Mouse (Mus musculus) midbrain, embryonic 15.5 days (tissue): Measurements from ENCODE around the gene Mblac1. TPM values are rescaled to one million over a fixed set of nuclear protein-coding genes. Genes with fewer than 3 reads are reported as not detected.
"Not testable (repeated sequence)": the region's sequence is repeated elsewhere in the genome, so short reads cannot be mapped to it uniquely, and the experiment has no call there.

Experiments
- ATAC-seq: fragments of 200-750 bp; cut with Nextera tagmentation; replicated peaks from 2 replicates; pipeline ENCODE4 v1.8.0; 2017; ENCODE audit warnings: moderate TSS enrichment
- H3K27ac ChIP-seq: fragments of 300-500 bp; sonication (generic); 2 replicates; pipeline ENCODE4 v1.5.1; 2015; ENCODE audit warnings: mild to moderate bottlenecking, inconsistent platforms
- H3K27me3 ChIP-seq: fragments of 300-500 bp; sonication (generic); replicated peaks from 2 replicates; pipeline ENCODE4 v1.6.1; 2015; ENCODE audit warnings: inconsistent platforms
- H3K36me3 ChIP-seq: fragments of 300-500 bp; sonication (generic); replicated peaks from 2 replicates; pipeline ENCODE4 v1.6.1; 2015; ENCODE audit warnings: inconsistent platforms
- H3K4me1 ChIP-seq: fragments of 300-500 bp; sonication (generic); 2 replicates; pipeline ENCODE4 v1.6.1; 2015; ENCODE audit warnings: inconsistent platforms
- H3K4me2 ChIP-seq: fragments of 300-500 bp; sonication (generic); 2 replicates; pipeline ENCODE4 v1.6.1; 2015; ENCODE audit warnings: inconsistent platforms, mild to moderate bottlenecking, moderate library complexity
- H3K4me3 ChIP-seq: fragments of 300-500 bp; sonication (generic); 2 replicates; pipeline ENCODE4 v1.5.1; 2015; ENCODE audit warnings: mild to moderate bottlenecking, inconsistent platforms
- H3K9ac ChIP-seq: fragments of 300-500 bp; sonication (generic); 2 replicates; pipeline ENCODE4 v1.6.1; 2015; ENCODE audit warnings: mild to moderate bottlenecking, inconsistent platforms
- H3K9me3 ChIP-seq: fragments of 300-500 bp; sonication (generic); 2 replicates; pipeline ENCODE4 v1.6.1; 2016; ENCODE audit warnings: inconsistent platforms
- WGBS: fragments of 180-500 bp; shearing (Covaris S2); methylation state at CpG from one replicate; pipeline ENCODE4 v1.1.7; 2015; ENCODE audit warnings: mixed read lengths; 5-methylcytosine and 5-hydroxymethylcytosine counted together
- polyA plus RNA-seq: library from polyadenylated mRNA; unstranded; fragments of >200 nt; fragmentation: Nextera tagmentation; extraction: Ambion mirVana; gene quantifications from 2 replicates; pipeline ENCODE4 v1.2.1, GENCODE M21; 2015

Gene Mblac1
- polyA plus RNA-seq, 1 experiment from 2014 or later: 15.1 TPM

DNA sequence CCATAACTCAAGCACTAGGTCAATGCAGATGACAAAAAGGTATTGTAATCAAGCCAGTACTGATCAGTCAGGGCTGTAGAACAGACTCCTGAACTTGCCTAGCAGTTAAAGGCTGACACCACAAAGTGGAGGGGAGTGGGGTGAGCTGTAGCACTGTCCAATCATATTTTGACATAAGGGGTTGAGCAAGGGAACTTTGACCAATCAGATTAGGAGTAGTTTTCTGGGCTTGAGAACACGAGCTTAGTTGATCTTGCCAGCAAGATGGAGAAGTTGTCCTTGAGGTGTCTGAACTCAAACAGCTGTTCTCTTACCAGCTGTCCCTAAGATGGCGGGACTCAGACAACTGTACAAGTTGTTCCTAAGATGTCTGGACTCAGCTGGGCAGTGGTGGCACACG, 20.9 kb upstream of the Mblac1 start:
- no peaks in the 10 kb centered on the region for H3K9me3 ChIP-seq
- ATAC-seq: no peak
- no peak overlapping the region for H3K4me2 ChIP-seq
- H3K4me3 ChIP-seq: no peak overlapping the region
- H3K9ac ChIP-seq: no peak overlapping the region
- no peak overlapping the region for H3K27ac ChIP-seq
- peaks cover 30% of the 10 kb centered on the region for H3K4me1 ChIP-seq
- H3K27me3 ChIP-seq: no peaks in the 10 kb centered on the region
- H3K36me3 ChIP-seq: peaks cover 25% of the 10 kb centered on the region
- WGBS: 87% methylated on average over 3 of the region's 3 CpGs

DNA sequence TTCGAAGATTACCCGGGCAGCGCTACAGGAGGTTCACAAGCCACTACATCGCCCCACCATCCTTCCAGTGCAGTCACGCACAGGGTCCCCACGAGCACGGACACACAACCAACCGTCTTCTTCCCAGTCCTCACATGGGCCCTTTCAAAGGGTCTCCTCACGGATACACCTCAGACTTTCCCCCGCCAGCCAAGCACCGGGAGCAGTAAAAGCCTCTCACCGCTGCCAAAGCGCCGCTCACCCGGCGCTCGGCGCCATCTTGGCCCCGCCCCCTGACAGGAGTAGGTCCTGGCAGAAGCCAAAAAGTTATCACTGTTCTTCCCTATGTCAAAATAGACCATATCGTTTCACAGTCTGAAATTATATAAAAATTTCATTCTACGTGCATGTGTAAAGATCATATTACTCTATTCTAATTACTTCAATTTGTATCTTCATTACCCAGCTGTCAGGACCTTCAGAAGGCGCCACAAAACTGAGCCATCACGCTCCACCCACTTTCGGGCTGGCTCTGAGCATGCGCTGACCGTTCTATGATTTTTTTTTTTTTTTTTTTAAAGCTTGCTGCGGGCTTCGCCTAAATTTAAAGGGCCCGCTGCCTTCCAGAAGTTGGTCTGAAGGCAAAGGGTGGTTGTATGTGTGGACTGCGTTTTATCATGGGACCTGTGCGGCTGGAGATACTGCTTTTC, 7.0 kb upstream of the Mblac1 start, which contains the start of the genes Taf6 and Cnpy4:
Taf6 (minus strand) TSS at position 502 of the 689 bp plus-strand sequence.
Cnpy4 (plus strand) TSS at position 536 of the 689 bp plus-strand sequence.
- peak within 1 kb of the TSS; percentile 84 for H3K27ac ChIP-seq
- H3K4me2 ChIP-seq: peak within 1 kb of the TSS; percentile 71
- H3K36me3 ChIP-seq: peaks cover 12% of the 10 kb centered on the region
- WGBS: 0% methylated on average over 31 of the region's 31 CpGs
- peak; percentile 87 for ATAC-seq
- peaks cover 22% of the 10 kb centered on the region for H3K4me1 ChIP-seq
- peak within 1 kb of the TSS; percentile 71 for H3K4me3 ChIP-seq
- peak within 1 kb of the TSS; percentile 71 for H3K9ac ChIP-seq
- H3K9me3 ChIP-seq: no peaks in the 10 kb centered on the region
- no peaks in the 10 kb centered on the region for H3K27me3 ChIP-seq

DNA sequence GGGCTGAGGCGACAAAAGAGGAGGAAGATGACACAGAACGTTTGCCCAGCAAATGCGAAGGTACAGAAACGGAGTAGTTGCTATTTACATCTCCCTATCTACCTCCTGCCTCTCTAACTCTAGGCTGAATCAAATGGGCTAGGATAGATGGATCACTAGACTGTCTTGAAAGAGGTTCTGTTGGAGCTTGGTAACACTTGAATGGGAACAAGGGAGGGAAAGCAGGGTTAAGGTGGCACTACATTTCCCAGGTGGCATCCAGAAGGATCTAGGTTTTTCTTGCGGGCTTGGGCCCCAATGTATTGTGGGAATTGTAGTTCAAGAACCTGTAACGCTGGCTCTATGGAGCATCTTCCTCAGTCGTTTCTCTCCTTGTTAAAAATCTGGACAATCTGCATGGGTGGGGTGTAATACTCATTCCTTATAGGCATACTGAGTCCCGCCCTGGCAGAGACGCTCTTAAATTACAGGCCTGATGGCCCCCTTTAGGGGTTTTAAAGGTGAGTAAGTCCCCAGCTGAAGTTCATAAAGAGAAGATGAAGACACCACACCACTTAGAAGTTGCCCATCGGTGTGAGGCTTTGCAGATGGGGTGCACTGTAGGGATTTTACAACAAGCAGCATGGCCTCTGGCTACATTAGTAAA, 6.3 kb upstream of the Mblac1 start:
- Histone ChIP-seq H3K9ac (peak overlapping the region; percentile 71), H3K4me1 (peaks cover 22% of the 10 kb centered on the region), H3K4me3 (peak overlapping the region; percentile 71), H3K36me3 (peaks cover 15% of the 10 kb centered on the region), H3K27ac (peak overlapping the region; percentile 84), H3K9me3 (no peaks in the 10 kb centered on the region), H3K27me3 (no peaks in the 10 kb centered on the region), H3K4me2 (peak overlapping the region; percentile 71)
- peak; percentile 86 for ATAC-seq
- WGBS: 0% methylated on average over 10 of the region's 10 CpGs

DNA sequence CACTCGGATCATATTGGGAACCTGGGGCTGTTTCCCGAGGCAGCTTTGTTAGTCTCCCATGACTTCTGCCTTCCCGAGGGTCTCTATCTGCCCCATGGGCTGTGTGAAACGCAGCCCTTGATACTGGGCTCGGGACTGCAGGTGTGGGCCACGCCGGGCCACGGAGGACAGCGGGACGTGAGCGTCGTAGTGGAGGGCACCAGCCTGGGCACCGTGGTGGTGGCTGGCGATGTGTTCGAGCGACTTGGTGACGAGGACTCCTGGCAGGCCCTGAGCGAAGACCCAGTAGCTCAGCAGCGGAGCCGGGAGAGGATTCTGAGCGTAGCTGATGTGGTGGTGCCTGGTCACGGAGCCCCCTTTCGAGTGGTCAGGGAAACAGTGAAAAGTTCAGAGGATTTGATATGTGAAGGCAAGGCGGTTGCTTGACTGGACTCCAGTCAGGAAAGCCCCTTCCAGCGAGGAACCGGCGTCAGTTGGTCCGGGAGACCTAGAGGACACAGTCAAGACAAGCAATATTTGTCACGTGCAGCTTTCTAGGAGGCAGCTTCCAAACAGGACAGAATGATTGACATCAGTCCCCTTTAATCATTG, 736 bp downstream of the Mblac1 start:
- Histone ChIP-seq H3K9me3 (no peaks in the 10 kb centered on the region), H3K4me1 (peaks cover 21% of the 10 kb centered on the region), H3K4me3 (peak overlapping the region; percentile 73), H3K36me3 (peaks cover 12% of the 10 kb centered on the region), H3K4me2 (peak overlapping the region; percentile 66), H3K9ac (peak overlapping the region; percentile 86), H3K27me3 (no peaks in the 10 kb centered on the region), H3K27ac (peak overlapping the region; percentile 92)
- 1% methylated on average over 29 of the region's 29 CpGs for WGBS
- ATAC-seq: peak; percentile 72

DNA sequence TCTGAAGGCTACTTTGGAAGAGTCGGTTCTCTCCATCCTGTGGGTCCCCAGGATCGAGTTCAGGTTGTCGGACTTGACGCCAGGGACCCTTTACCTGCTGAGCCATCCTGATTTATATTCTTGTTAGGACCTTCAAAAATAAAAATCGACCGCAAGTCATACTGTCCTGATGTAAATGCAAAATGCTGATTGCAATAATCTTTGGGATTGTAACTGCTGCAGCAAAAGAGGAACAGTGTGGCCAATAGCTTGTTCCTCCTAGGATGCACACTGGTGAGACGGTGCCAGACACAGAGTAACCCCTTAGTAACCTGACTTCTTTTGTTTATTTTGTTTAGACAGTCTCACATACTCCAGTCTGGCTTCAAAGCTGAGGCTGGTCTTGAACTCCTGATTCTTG, 1.3 kb downstream of the Mblac1 start:
- Histone ChIP-seq H3K4me1 (peaks cover 21% of the 10 kb centered on the region), H3K36me3 (peaks cover 12% of the 10 kb centered on the region), H3K9me3 (no peaks in the 10 kb centered on the region), H3K27me3 (no peaks in the 10 kb centered on the region), H3K4me3 (peak overlapping the region; percentile 73), H3K9ac (peak overlapping the region; percentile 86), H3K27ac (peak overlapping the region; percentile 92), H3K4me2 (peak overlapping the region; percentile 66)
- WGBS: 70% methylated on average over 7 of the region's 7 CpGs
- ATAC-seq: no peak

DNA sequence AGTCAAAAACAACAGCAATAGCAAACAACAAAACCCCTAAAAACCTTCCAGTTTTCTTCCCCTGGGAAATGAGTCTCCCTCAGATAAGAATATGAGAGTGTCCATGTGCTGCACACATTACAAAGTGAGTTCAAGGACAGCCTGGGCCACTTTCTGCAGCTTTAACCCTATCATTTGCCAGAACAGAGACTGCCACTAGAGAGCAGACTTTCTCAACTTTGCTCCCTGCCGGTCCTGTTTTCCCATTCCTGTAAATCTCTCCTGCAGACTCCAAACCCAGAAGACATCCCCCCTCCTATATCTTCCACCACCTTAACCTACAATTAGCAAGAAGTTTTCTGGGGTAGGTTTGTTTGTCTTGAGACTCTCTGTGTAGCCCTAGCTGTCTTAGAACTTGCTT, 5.5 kb downstream of the Mblac1 start:
- H3K27ac ChIP-seq: no peak overlapping the region
- 5% methylated on average over 1 of the region's 1 CpGs for WGBS
- H3K36me3 ChIP-seq: no peaks in the 10 kb centered on the region
- peaks cover 13% of the 10 kb centered on the region for H3K4me1 ChIP-seq
- no peaks in the 10 kb centered on the region; the same call in 1 of the 2 replicates for H3K9me3 ChIP-seq
- no peak for ATAC-seq
- no peak overlapping the region for H3K4me3 ChIP-seq
- H3K27me3 ChIP-seq: no peaks in the 10 kb centered on the region
- no peak overlapping the region for H3K9ac ChIP-seq
- H3K4me2 ChIP-seq: no peak overlapping the region

DNA sequence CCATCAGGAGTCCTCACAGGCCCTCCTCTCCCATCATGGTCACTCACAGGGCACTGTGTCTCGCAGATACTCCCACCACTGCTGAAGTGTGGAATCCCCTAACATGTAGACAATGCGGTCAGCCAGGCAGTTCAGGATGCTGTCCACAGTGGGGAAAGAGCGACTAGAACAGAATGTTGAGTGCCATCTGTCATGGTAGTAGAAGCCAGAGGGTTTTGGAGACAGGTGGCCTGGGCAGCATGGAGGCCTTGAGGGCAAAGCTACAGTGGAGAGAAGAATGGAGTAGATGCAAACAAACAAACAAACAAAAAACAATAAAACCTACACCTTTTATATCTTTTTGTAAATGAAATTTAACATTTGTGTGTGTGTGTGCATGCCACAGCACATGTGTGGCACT, 8.0 kb downstream of the Mblac1 start:
- 78% methylated on average over 3 of the region's 3 CpGs for WGBS
- no peak overlapping the region for H3K9ac ChIP-seq
- H3K4me1 ChIP-seq: no peaks in the 10 kb centered on the region
- H3K27ac ChIP-seq: no peak overlapping the region
- no peak overlapping the region for H3K4me2 ChIP-seq
- no peak for ATAC-seq
- no peaks in the 10 kb centered on the region for H3K36me3 ChIP-seq
- no peaks in the 10 kb centered on the region; the same call in 1 of the 2 replicates for H3K9me3 ChIP-seq
- H3K4me3 ChIP-seq: no peak overlapping the region
- H3K27me3 ChIP-seq: no peaks in the 10 kb centered on the region

DNA sequence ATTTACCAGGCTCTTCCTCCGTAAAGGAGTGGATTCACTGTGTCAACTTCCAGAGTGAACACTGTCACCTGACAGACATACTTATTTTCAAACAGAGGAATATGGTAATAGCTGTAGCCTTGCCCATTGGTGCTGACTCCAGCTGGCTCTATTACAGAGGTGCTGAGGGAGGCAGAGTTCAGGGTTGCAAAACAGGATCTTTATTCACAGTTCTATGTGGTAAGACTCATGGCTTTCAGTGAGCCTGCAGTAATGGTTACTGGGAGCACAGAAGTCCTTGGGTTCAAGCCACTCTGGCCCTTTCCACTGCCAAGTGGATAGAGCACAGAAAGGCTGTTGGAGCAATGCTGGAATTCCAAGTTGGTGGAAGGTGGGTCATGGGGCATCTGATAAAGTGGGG, 13.1 kb downstream of the Mblac1 start:
- ATAC-seq: no peak
- H3K4me1 ChIP-seq: no peaks in the 10 kb centered on the region
- no peak overlapping the region for H3K27ac ChIP-seq
- H3K4me3 ChIP-seq: no peak overlapping the region
- 79% methylated on average over 1 of the region's 1 CpGs for WGBS
- no peaks in the 10 kb centered on the region for H3K36me3 ChIP-seq
- no peak overlapping the region for H3K4me2 ChIP-seq
- no peak overlapping the region for H3K9ac ChIP-seq
- no peaks in the 10 kb centered on the region for H3K27me3 ChIP-seq
- no peaks in the 10 kb centered on the region; the same call in 1 of the 2 replicates for H3K9me3 ChIP-seq

DNA sequence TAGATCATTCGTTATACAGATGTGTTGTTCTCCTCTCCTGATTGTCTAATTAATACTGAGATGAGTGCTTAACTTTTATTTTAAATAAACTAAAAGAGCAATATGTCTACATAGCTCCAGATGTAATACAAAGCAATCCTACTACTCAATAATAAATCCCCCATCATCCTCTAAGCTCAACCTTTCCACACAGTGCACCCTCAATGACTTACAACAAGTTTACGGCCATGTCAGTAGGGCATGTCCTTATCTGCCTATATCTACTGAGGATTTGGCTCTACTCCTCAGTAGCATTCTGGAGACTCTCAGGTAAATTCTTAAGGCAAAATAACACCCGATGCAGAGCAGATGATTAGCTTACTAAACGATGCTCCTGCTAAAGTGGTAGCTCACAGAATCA, 13.8 kb downstream of the Mblac1 start:
- Histone ChIP-seq H3K4me1 (no peaks in the 10 kb centered on the region), H3K9me3 (no peaks in the 10 kb centered on the region; the same call in 1 of the 2 replicates), H3K36me3 (no peaks in the 10 kb centered on the region), H3K4me3 (no peak overlapping the region), H3K4me2 (no peak overlapping the region), H3K27me3 (no peaks in the 10 kb centered on the region), H3K9ac (no peak overlapping the region), H3K27ac (no peak overlapping the region)
- no peak for ATAC-seq
- 87% methylated on average over 4 of the region's 4 CpGs for WGBS

DNA sequence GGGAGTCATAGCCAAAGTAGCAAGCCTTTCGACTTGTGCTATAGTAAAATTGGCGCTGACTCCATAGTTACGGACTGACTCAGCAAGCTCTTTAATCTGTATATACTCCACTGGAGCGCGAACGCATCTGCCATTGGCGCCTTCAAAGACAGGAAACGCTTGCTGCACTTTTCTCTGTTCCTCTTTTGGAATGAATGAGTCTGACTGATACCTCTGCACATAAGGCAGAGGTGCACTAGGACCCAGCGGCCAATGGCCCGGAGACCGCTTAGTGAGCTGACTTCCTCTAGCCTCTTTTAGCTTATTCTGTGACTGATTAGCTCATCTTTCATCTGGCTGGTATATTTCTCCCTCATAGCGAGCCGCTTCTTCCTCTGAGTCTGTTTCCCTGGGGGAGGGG, 22.5 kb downstream of the Mblac1 start:
- ATAC-seq, H3K4me1 ChIP-seq, H3K36me3 ChIP-seq, H3K27ac ChIP-seq, H3K27me3 ChIP-seq, H3K4me2 ChIP-seq, H3K9me3 ChIP-seq, H3K9ac ChIP-seq, H3K4me3 ChIP-seq: not testable (repeated sequence)
- WGBS: 94% methylated on average over 13 of the region's 13 CpGs

DNA sequence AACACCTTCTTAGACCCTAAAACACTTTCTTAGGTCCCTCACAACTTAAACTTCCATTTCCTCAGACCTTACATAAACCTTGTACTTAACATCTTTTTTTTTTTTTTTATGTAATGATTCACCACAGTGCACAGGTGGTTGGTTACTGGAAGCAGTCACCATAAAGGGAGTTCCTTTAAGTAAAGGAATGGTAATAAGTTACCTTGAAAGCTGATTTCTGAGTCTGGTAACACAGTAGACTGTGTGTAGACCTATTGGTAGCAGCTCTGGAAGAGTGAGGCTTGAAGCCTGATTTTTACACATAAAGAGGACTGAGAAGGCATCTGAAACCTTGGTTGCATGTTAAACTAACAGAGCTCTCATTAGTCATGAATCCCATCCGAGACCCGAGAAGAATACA, 25.8 kb downstream of the Mblac1 start:
- Histone ChIP-seq H3K27ac (no peak overlapping the region), H3K27me3 (no peaks in the 10 kb centered on the region), H3K36me3 (no peaks in the 10 kb centered on the region), H3K4me3 (no peak overlapping the region), H3K4me2 (no peak overlapping the region), H3K9me3 (no peaks in the 10 kb centered on the region), H3K4me1 (no peaks in the 10 kb centered on the region), H3K9ac (no peak overlapping the region)
- 74% methylated on average over 2 of the region's 2 CpGs for WGBS
- no peak for ATAC-seq

DNA sequence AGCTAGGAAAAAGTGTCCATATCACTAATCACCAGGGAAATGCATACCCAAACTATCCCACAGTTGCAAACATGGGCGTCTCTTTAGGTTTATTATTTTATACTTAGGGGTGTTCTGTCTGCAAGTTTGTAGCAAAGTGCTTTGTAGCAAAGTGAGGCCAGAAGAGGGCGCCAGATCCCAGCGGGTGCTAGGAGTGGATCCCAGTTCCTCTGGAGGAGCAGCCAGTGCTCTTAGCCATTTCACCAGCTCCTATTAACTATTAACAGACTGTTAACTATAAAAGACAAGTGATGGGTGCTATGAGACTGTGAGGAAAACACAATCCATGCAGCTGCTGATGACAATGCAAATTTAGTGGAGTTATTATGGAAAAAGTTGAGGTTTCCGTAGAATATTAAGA, 28.0 kb downstream of the Mblac1 start:
- Histone ChIP-seq H3K4me1 (no peaks in the 10 kb centered on the region), H3K4me2 (no peak overlapping the region), H3K27me3 (no peaks in the 10 kb centered on the region), H3K27ac (no peak overlapping the region), H3K9ac (no peak overlapping the region), H3K4me3 (no peak overlapping the region), H3K36me3 (no peaks in the 10 kb centered on the region), H3K9me3 (no peaks in the 10 kb centered on the region)
- ATAC-seq: no peak
- WGBS: 26% methylated on average over 4 of the region's 4 CpGs
